Mouse (Mus musculus): ENCODE data around the gene Hacd2. TPM values are rescaled to one million over a fixed set of nuclear protein-coding genes. Genes with fewer than 3 reads are reported as not detected.

The Hacd2 gene
- polyA plus RNA-seq, 1 experiment from 2014 or later: 103 TPM

- WGBS: 31% methylated on average over 11 of the region's 11 CpGs
- H3K4me2 ChIP-seq: no peak overlapping the region
- no peak overlapping the region for H3K27ac ChIP-seq
- ATAC-seq (replicated peaks; ENCODE audit: low FRiP score): no peak
- no peaks in the 10 kb centered on the region for H3K36me3 ChIP-seq
- H3K27me3 ChIP-seq: no peaks in the 10 kb centered on the region
- H3K4me1 ChIP-seq: peaks cover 8% of the 10 kb centered on the region
- no peak overlapping the region for H3K9ac ChIP-seq
- no peaks in the 10 kb centered on the region for H3K9me3 ChIP-seq (replicated peaks)
- no peak overlapping the region for H3K4me3 ChIP-seq (replicated peaks)
Observed at GRCm38 (mm10) chr16:35139873-35140619, 117.8 kb downstream of the Hacd2 start.

- peaks cover 8% of the 10 kb centered on the region for H3K4me1 ChIP-seq
- ATAC-seq (replicated peaks; ENCODE audit: low FRiP score): no peak
- no peak overlapping the region for H3K27ac ChIP-seq
- no peak overlapping the region for H3K9ac ChIP-seq
- H3K27me3 ChIP-seq: no peaks in the 10 kb centered on the region
- no peaks in the 10 kb centered on the region for H3K9me3 ChIP-seq (replicated peaks)
- no peaks in the 10 kb centered on the region for H3K36me3 ChIP-seq
- 52% methylated on average over 9 of the region's 9 CpGs for whole genome bisulfite sequencing
- no peak overlapping the region for H3K4me3 ChIP-seq (replicated peaks)
- H3K4me2 ChIP-seq: no peak overlapping the region
Observed at GRCm38 (mm10) chr16:35140620-35140975, 118.4 kb downstream of the Hacd2 start.

- Histone ChIP-seq H3K9me3 (replicated peaks) (no peaks in the 10 kb centered on the region), H3K4me3 (replicated peaks) (no peak overlapping the region), H3K27ac (no peak overlapping the region), H3K9ac (no peak overlapping the region), H3K4me1 (peaks cover 8% of the 10 kb centered on the region), H3K27me3 (no peaks in the 10 kb centered on the region), H3K36me3 (no peaks in the 10 kb centered on the region), H3K4me2 (no peak overlapping the region)
- no peak for ATAC-seq (replicated peaks; ENCODE audit: low FRiP score)
- 76% methylated on average over 8 of the region's 8 CpGs for WGBS
Observed at GRCm38 (mm10) chr16:35141839-35142238, 119.6 kb downstream of the Hacd2 start.

- Histone ChIP-seq H3K4me1 (no peaks in the 10 kb centered on the region), H3K4me2 (no peak overlapping the region), H3K36me3 (no peaks in the 10 kb centered on the region), H3K27me3 (peaks cover 14% of the 10 kb centered on the region), H3K9me3 (replicated peaks) (no peaks in the 10 kb centered on the region), H3K9ac (no peak overlapping the region), H3K4me3 (replicated peaks) (no peak overlapping the region), H3K27ac (no peak overlapping the region)
- no peak for ATAC-seq (replicated peaks; ENCODE audit: low FRiP score)
- 18% methylated on average over 4 of the region's 4 CpGs for WGBS
Observed at GRCm38 (mm10) chr16:35146153-35146552, 123.9 kb downstream of the Hacd2 start.

GRCm38 (mm10) chr16:35153146-35153755, 131.0 kb downstream of the Hacd2 start:
- Histone ChIP-seq H3K9me3 (replicated peaks) (no peaks in the 10 kb centered on the region), H3K4me2 (0 out of 2 replicates have a peak overlapping the region, but pooled peaks have one; percentile 99), H3K4me1 (peaks cover 36% of the 10 kb centered on the region), H3K4me3 (replicated peaks) (no peak overlapping the region), H3K27ac (no peak overlapping the region), H3K27me3 (peaks cover 85% of the 10 kb centered on the region), H3K36me3 (no peaks in the 10 kb centered on the region), H3K9ac (no peak overlapping the region)
- WGBS: 10% methylated on average over 12 of the region's 12 CpGs
- ATAC-seq (replicated peaks; ENCODE audit: low FRiP score): no peak

- H3K4me1 ChIP-seq: peaks cover 36% of the 10 kb centered on the region
- no peak overlapping the region for H3K27ac ChIP-seq
- peak overlapping the region; percentile 69 for H3K4me3 ChIP-seq (replicated peaks)
- peaks cover 90% of the 10 kb centered on the region for H3K27me3 ChIP-seq
- H3K36me3 ChIP-seq: no peaks in the 10 kb centered on the region
- under 1% methylated on average over 29 of the region's 29 CpGs for WGBS
- H3K9ac ChIP-seq: peak overlapping the region; percentile 53
- peak; percentile 59 for ATAC-seq (replicated peaks; ENCODE audit: low FRiP score)
- no peaks in the 10 kb centered on the region for H3K9me3 ChIP-seq (replicated peaks)
- H3K4me2 ChIP-seq: peak overlapping the region; percentile 99
Observed at GRCm38 (mm10) chr16:35154245-35154640, 132.0 kb downstream of the Hacd2 start.

GRCm38 (mm10) chr16:35154641-35155390, 132.6 kb downstream of the Hacd2 start, which contains the start of gene Adcy5:
TSS of gene Adcy5 (plus strand) at chr16:35154877.
- peaks cover 95% of the 10 kb centered on the region for H3K27me3 ChIP-seq
- no peak within 1 kb of the TSS for H3K27ac ChIP-seq

GRCm38 (mm10) chr16:35155391-35156305, 133.4 kb downstream of the Hacd2 start:
- peaks cover 36% of the 10 kb centered on the region for H3K4me1 ChIP-seq
- H3K27me3 ChIP-seq: peaks cover 96% of the 10 kb centered on the region
- peak overlapping the region; percentile 99 for H3K4me2 ChIP-seq
- 1% methylated on average over 85 of the region's 87 CpGs for WGBS
- H3K36me3 ChIP-seq: no peaks in the 10 kb centered on the region
- no peak overlapping the region for H3K27ac ChIP-seq
- peak; percentile 40; the same call in 1 of the 2 replicates for ATAC-seq (replicated peaks; ENCODE audit: low FRiP score)
- peak overlapping the region; percentile 69 for H3K4me3 ChIP-seq (replicated peaks)
- H3K9ac ChIP-seq: peak overlapping the region; percentile 53
- no peaks in the 10 kb centered on the region for H3K9me3 ChIP-seq (replicated peaks)

More at GRCm38 (mm10) chr16:35154641-35155390, 132.6 kb downstream of the Hacd2 start, which contains the start of gene Adcy5:
- Histone ChIP-seq H3K36me3 (no peaks in the 10 kb centered on the region), H3K9ac (peak within 1 kb of the TSS; percentile 53), H3K4me3 (replicated peaks) (peak within 1 kb of the TSS; percentile 69), H3K9me3 (replicated peaks) (no peaks in the 10 kb centered on the region), H3K4me1 (peaks cover 36% of the 10 kb centered on the region), H3K4me2 (peak within 1 kb of the TSS; percentile 99)
- WGBS: under 1% methylated on average over 52 of the region's 104 CpGs
- peak; percentile 58 for ATAC-seq (replicated peaks; ENCODE audit: low FRiP score)

GRCm38 (mm10) chr16:35156306-35156695, 134.1 kb downstream of the Hacd2 start:
- H3K9me3 ChIP-seq (replicated peaks): no peaks in the 10 kb centered on the region
- H3K27me3 ChIP-seq: peaks cover 90% of the 10 kb centered on the region
- 4% methylated on average over 48 of the region's 48 CpGs for WGBS
- H3K36me3 ChIP-seq: no peaks in the 10 kb centered on the region
- H3K27ac ChIP-seq: no peak overlapping the region
- H3K4me3 ChIP-seq (replicated peaks): peak overlapping the region; percentile 69
- peaks cover 36% of the 10 kb centered on the region for H3K4me1 ChIP-seq
- peak overlapping the region; percentile 99 for H3K4me2 ChIP-seq
- no peak overlapping the region for H3K9ac ChIP-seq
- ATAC-seq (replicated peaks; ENCODE audit: low FRiP score): no peak

GRCm38 (mm10) chr16:35156832-35157231, 134.6 kb downstream of the Hacd2 start:
- no peak overlapping the region for H3K27ac ChIP-seq
- no peak for ATAC-seq (replicated peaks; ENCODE audit: low FRiP score)
- H3K9ac ChIP-seq: no peak overlapping the region
- peak overlapping the region; percentile 69 for H3K4me3 ChIP-seq (replicated peaks)
- no peaks in the 10 kb centered on the region for H3K9me3 ChIP-seq (replicated peaks)
- peak overlapping the region; percentile 99 for H3K4me2 ChIP-seq
- 77% methylated on average over 21 of the region's 21 CpGs for WGBS
- no peaks in the 10 kb centered on the region for H3K36me3 ChIP-seq
- H3K4me1 ChIP-seq: peaks cover 36% of the 10 kb centered on the region
- H3K27me3 ChIP-seq: peaks cover 84% of the 10 kb centered on the region
